Mouse (Mus musculus) ES-Bruce4 (cell line): ENCODE measurements at regions not wholly inside any gene's neighbourhood (a gene's known extent, or its start where the extent isn't known, plus 50 kb on each side); places are given as distances from the start of the nearest gene placed in this dataset.

Experiments used
- H3K27ac ChIP-seq: 2 replicates; pipeline ENCODE4 v1.5.1; 2012; ENCODE audit warnings: low read length, inconsistent platforms; ENCODE audit not compliant: insufficient read depth
- H3K27me3 ChIP-seq: 2 replicates; pipeline ENCODE4 v1.6.1; 2012; ENCODE audit warnings: mild to moderate bottlenecking, low read length, inconsistent platforms; ENCODE audit not compliant: control insufficient read depth, poor library complexity, insufficient read depth, severe bottlenecking
- H3K36me3 ChIP-seq: 2 replicates; pipeline ENCODE4 v1.6.1; 2012; ENCODE audit warnings: inconsistent platforms, mild to moderate bottlenecking, low read length, moderate library complexity; ENCODE audit not compliant: control insufficient read depth, poor library complexity, insufficient read depth, severe bottlenecking
- H3K4me1 ChIP-seq: one replicate; pipeline ENCODE4 v1.8.1; 2011; ENCODE audit warnings: low read length; ENCODE audit not compliant: control insufficient read depth, insufficient read depth
- H3K4me3 ChIP-seq: 2 replicates; pipeline ENCODE4 v1.5.1; 2011; ENCODE audit warnings: low read depth, mild to moderate bottlenecking, low read length
- H3K9ac ChIP-seq: 2 replicates; pipeline ENCODE4 v1.6.1; 2012; ENCODE audit warnings: low read depth, mild to moderate bottlenecking, inconsistent platforms; ENCODE audit not compliant: poor library complexity, severe bottlenecking
- H3K9me3 ChIP-seq: replicated peaks from 2 replicates; pipeline ENCODE4 v1.6.1; 2012; ENCODE audit warnings: mild to moderate bottlenecking, low read length, inconsistent platforms; ENCODE audit not compliant: control insufficient read depth, poor library complexity, insufficient read depth, severe bottlenecking
- CTCF ChIP-seq: IDR thresholded peaks from one replicate; pipeline ENCODE4 v1.8.1; 2011; ENCODE audit warnings: low read depth, low read length
- EP300 ChIP-seq: IDR thresholded peaks from 2 replicates; pipeline ENCODE4 v1.6.1; 2011; ENCODE audit warnings: low read depth, low read length; ENCODE audit not compliant: insufficient read depth
- POLR2A ChIP-seq: IDR thresholded peaks from one replicate; pipeline ENCODE4 v1.8.1; 2011; ENCODE audit warnings: low read length; ENCODE audit not compliant: insufficient read depth

DNA sequence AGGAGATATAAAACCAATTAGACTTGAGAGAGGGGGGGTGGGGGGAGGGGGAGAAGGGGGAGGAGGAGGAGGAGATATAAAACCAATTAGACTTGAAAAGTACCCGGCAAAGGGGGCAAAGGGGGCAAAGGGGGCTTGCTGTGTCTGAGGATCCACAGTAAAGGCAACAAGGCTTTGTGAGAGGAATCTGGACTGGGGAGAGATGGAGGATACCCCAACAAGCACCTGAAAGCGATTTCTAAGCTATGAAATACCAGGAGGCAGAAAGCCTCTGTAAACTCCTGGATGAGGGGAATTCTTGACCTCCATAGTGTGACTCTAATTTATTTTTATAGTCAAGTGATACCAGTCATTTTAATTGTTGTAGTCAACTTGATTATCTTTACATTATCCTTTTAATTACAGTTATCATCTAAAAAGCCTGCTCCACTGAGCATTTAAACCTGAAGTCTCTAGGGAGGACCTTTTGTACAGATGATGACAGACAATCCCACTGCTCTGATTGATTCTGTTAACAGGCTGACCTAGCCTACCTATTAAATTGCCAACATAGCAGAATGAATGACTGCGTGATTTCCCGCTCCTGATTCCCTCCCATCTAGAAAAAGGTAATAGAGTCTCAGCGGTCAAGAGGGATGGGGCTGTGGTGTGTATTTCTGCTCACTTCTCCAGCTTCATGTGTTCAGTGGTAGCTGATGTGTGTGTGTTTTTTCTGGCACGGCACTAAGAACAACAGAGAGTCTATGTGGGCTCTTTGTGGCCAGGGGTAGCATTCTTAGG is 195.4 kb downstream of the Cpe start:
- Histone ChIP-seq H3K4me1 (no peaks in the 10 kb centered on the region), H3K9ac (no peak overlapping the region), H3K27me3 (no peaks in the 10 kb centered on the region), H3K27ac (no peak overlapping the region), H3K9me3 (no peaks in the 10 kb centered on the region), H3K4me3 (no peak overlapping the region), H3K36me3 (no peaks in the 10 kb centered on the region)
- no peak for TF ChIP-seq EP300

DNA sequence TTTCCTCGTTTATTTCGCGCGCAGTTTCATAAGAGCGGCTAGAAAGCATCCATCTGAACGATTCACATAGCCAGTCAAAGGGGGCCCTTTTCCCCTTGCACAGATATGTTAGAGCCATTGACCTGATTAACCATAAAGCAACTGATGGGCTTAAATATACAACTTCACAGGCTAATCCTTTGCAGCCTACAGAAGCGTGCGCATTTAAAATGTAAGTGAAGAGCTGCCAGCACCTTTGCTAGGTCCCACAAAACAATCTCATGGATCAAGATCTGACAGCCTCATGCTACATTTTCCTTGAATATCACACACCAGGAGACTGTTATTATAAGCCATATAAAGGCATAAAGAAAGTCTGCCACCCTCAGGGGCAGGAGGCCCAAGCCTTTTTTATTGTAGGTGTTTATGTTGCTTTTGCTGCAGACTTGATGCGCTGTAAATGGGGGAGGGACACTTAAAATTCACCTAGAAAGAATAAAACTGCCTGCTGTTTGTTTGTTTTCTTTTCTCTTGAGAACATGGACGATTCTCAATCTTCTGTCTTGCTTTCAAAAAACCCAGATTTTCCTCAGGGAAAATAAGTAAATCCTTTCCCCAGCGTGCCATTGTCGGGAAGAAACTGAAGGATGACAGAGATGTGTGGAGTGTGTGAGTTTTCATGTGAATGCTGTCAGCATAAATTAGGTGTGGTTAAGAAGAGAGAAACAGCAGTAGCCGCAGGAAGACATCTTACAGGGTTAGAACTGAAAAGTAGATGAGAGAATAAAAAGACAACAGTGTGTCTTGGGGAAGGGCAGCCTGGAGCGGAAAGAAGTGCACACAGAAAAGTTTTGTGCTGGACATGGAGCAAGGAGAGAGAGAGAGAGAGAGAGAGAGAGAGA is 196.3 kb downstream of the Cpe start:
- H3K27ac ChIP-seq = no peak overlapping the region
- no peak overlapping the region for H3K4me3 ChIP-seq
- no peaks in the 10 kb centered on the region for H3K27me3 ChIP-seq
- H3K4me1 ChIP-seq = no peaks in the 10 kb centered on the region
- H3K9ac ChIP-seq = no peak overlapping the region
- TF ChIP-seq EP300 (no peak), POLR2A (no peak), CTCF (no peak)
- no peaks in the 10 kb centered on the region for H3K9me3 ChIP-seq
- H3K36me3 ChIP-seq = no peaks in the 10 kb centered on the region

DNA sequence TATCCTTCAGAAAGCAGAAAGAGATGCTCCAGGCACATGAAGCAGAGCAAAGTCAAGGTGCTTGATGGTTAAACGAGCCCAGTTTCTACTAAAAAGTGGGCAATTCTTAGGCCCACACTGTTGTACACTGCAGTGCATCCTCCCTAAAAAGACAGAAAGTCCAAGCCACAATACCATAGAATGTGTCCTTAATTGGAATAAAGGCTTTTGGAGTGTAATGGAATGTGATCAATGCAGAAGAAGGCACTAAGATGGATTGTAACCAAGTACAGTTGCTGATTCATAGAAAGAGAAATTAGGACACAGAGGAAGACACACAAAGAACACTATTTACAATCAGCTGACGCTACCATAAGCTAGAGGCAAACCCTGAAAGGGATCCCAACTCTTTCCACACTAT is 201.3 kb downstream of the Cpe start:
- Histone ChIP-seq H3K36me3 (no peaks in the 10 kb centered on the region), H3K9ac (no peak overlapping the region), H3K9me3 (no peaks in the 10 kb centered on the region), H3K27ac (no peak overlapping the region), H3K4me1 (no peaks in the 10 kb centered on the region), H3K4me3 (no peak overlapping the region), H3K27me3 (no peaks in the 10 kb centered on the region)
- TF ChIP-seq CTCF (no peak), EP300 (no peak)

DNA sequence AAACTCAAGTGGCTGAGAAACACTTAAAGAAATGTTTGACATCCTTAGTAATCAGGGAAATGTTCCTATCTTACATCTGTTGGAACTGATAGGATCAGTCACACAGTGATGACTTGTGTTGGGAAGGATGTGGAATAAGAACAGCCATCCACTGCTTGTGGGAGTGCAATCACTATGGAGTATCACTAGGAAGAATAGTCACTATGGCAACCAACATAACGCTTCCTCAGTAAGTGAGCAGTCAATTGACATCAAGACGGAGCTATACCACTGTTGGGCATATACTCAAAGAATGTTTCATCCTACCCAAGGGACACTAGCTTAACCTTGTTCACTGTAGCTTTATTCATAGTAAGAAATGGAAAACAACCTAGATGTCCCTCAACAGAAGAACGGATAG is 204.8 kb downstream of the Cpe start:
- H3K4me3 ChIP-seq = no peak overlapping the region
- TF ChIP-seq POLR2A (no peak), CTCF (no peak), EP300 (no peak)
- no peak overlapping the region for H3K27ac ChIP-seq
- H3K27me3 ChIP-seq = no peaks in the 10 kb centered on the region
- H3K4me1 ChIP-seq = no peaks in the 10 kb centered on the region
- no peaks in the 10 kb centered on the region for H3K9me3 ChIP-seq
- no peak overlapping the region for H3K9ac ChIP-seq
- no peaks in the 10 kb centered on the region for H3K36me3 ChIP-seq

DNA sequence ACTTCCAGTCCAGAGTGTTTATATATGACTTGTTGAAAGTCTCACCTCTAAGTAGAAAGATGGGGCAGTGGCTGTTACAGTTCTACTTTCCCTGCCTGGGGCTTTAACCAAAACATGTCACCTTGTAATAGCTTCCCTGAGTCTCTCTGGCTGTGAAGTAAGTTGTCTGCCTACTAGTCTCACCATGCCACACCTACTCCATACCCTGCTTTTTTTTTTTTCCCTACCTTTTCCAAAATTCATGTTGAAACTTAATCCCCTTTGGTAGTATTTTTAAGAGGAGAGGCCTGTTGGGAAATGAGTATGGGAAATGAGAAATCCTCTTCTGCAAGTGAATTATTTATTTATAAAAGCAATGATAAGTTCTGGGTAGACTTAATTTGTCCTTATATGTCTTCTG is 219.6 kb downstream of the Cpe start:
- H3K9me3 ChIP-seq = no peaks in the 10 kb centered on the region
- TF ChIP-seq POLR2A (no peak), EP300 (no peak), CTCF (no peak)
- H3K27me3 ChIP-seq = no peaks in the 10 kb centered on the region
- H3K4me3 ChIP-seq = no peak overlapping the region
- H3K4me1 ChIP-seq = no peaks in the 10 kb centered on the region
- H3K27ac ChIP-seq = no peak overlapping the region
- H3K36me3 ChIP-seq = no peaks in the 10 kb centered on the region
- H3K9ac ChIP-seq = no peak overlapping the region

DNA sequence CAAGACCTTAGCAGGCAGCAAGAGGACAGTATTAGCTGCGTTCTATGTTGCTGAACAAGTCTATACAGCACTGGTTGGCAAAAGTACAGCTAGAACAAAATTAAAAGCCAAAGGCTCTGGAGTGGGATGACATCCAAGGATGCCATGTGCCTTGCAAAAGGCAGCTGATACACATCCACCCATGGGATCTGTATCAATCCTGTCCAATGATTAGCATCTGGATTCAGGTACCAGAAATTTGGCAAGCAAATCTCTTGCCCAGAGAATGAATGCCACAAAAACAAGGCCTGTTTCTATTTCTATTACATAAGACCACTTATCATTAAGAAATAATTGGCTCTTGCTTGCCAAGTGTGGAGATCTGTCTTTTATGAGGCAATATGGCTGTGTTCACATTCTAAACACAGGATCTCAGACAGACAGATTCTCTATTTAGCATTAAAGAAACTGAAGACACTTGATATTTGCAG is 220.0 kb downstream of the Cpe start:
- TF ChIP-seq EP300 (no peak), POLR2A (no peak), CTCF (no peak)
- H3K27me3 ChIP-seq = no peaks in the 10 kb centered on the region
- no peaks in the 10 kb centered on the region for H3K4me1 ChIP-seq
- no peak overlapping the region for H3K27ac ChIP-seq
- no peaks in the 10 kb centered on the region for H3K36me3 ChIP-seq
- H3K9ac ChIP-seq = no peak overlapping the region
- no peak overlapping the region for H3K4me3 ChIP-seq
- H3K9me3 ChIP-seq = no peaks in the 10 kb centered on the region
